Mouse (Mus musculus): ENCODE results near the gene Pacs2. TPM values are rescaled to one million over a fixed set of nuclear protein-coding genes. Genes with fewer than 3 reads are reported as not detected.
A peak's percentile ranks its signal among the peaks of the same experiment; 100 is the strongest.

Pacs2 gene
- 10 to 100 TPM; 32.6 to 36.9 (median 36.3) TPM for total RNA-seq (2022)

DNA sequence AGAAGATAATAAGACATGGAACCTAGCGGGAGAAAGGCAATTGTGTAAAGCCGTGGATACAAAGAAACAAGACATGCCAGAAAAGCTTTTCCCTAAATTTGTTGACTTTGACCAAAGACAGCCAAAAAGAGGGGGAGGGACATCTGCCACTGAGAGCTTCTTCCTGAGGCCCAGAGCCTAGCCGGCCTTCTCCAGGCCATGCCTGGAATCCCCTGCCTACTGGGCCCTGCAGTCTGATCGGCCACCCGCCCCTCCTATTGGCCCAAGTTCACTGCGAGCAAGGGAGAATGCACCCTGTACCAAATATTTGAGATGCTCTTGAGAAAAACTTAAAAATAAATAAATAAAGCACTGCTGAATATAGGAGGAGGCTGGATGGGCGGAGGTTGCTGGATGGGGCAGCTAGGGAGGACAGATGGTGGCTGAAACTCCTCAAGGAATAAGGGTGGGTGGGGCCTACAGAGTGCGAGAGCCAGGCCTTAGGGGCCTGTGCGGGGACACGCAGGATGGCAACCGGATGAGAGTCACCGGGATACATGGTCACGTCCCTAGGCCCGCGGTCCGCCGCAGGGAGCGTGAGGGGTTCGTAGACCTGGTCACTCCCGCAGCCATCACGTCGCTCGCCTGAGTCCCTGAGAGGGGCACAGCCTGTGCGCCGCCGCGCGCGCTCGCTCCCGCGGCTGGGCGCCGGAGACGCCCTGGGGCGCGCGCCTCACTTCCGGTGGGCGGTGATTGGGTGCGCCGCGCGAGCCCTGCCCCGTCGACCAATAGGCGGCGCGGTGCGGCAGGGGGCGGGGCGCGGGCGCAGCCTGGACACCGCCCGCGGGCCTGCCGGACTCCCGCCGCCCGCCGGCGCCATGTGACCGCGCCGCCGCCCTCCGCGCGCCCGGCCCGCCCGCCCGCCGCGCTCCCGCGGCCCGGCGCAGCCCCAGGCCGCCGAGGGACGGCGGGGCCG, at the start of gene Pacs2:
Gene Pacs2 (plus strand): TSS at position 905 of the 955 bp plus-strand sequence.
- DNase-seq (ENCODE audit: low spot score in 2 of 2): peak; percentile 91 to 95

DNA sequence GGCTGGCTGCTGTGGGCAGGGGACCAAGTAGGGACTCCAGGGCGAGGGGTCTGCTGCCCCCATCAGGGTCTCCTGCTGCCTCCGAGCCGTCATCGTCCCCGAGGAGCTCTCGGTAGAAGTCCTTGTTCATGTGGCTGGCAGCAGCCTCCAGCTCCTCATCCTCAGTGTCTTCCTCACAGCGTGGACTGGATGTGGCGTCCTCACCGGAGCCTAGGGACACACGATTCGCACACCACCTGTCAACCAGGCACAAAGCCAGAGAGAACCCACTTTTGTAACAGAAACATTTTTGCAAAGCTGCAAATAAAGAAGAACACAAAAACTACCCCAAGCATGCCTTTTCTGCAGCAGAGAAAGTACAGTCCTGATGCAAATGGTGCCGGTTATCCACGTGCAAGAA, 48.5 kb upstream of the Pacs2 start:
- no peak for DNase-seq (ENCODE audit: low spot score in 2 of 2)

DNA sequence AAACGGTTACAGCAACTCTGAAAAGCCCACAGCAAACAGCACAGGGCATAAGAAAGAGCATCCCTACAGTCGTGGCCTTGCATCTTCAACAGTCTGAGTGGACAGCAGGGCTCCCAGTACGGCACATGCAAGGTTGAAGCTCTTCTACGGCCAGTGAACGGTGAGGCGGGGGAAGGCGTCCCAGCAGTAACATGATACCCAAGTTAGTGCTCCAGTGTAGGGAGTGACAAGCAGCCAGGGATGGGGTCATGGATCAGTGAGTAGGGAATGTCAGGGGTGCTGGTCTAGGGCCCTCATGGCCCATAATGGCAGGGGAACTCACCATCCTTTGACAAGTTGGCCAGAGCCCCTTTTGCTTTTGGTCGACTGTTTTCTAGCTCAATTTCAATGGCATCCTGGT, 45.4 kb upstream of the Pacs2 start:
- no peak for DNase-seq (ENCODE audit: low spot score in 2 of 2)

DNA sequence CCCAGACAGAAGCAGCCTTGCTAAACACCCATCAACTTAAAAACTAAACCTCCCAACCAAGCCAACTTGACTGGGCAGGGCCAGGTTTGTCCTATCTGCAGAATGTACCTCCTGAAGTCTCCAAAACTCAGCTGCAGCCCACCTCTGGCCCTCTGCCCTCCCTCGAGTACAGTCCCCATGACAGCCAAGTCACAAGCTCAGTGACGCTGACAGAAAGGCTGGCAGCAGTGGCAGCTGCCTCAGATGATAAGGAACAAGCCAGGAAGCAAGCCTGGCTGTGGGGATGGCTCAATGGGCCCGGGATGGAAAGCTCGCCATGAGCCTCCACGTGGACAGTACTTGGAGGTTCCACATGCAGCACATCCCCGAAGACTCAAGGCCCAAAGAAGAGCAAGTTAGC, 44.7 kb upstream of the Pacs2 start:
- DNase-seq (ENCODE audit: low spot score in 2 of 2): no peak

DNA sequence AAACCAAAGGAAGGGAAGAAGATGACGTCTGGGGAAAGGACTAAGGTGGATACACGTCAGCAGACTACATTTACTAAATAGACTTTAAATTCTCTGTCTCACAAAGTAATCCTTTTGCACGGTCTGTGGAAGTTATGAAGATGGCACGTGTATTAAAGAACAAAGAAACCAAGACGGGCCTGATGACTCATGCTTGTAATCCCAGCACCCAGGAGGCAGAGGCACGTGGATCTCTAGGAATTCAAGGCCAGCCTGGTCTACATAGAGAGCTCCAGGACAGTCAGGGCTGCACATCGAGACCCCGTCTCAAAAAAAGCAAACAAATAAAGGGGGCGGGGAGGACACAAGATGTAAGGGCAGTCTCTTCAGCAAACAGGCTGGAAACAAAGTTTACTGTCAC, 39.6 kb upstream of the Pacs2 start:
- no peak for DNase-seq (ENCODE audit: low spot score in 2 of 2)

DNA sequence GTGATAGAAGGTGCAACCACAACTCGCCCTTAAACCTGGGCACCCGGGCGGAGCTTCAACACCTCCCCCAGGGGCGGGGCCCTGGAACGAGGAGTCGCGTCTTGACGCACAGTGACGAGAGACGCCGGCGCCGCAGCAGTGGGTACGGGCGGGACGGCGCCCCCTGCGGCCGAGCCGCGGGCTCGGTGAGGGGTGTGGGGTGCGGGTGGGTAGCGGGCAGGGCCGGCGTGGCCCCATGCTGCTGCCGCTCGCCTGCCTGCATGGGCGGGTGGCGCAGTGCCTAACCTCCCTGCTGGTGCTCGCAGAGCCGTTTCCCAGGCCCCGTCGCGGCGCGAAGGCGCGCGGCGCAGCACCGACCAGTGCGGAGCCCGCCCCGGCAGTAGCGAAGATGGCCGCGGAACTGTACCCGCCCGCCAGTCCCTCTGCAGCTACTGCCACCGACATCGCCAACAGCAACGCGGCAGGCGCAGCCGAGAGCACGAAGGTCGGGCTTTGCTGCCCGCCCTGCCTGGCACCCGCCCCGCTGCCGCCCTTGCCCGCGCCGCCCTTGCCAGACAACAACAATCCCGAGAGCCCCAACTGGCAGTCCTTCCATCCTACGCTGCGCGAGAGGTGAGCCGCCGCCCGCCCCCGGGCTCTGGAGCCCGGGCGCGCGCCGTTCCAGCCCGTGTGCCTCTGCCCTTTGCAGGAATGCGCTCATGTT, 37.8 kb upstream of the Pacs2 start, which contains the start of gene Btbd6:
Gene Btbd6 (plus strand): TSS at position 112 of the 703 bp plus-strand sequence.
- peak; percentile 81 for DNase-seq (ENCODE audit: low spot score in 2 of 2)

DNA sequence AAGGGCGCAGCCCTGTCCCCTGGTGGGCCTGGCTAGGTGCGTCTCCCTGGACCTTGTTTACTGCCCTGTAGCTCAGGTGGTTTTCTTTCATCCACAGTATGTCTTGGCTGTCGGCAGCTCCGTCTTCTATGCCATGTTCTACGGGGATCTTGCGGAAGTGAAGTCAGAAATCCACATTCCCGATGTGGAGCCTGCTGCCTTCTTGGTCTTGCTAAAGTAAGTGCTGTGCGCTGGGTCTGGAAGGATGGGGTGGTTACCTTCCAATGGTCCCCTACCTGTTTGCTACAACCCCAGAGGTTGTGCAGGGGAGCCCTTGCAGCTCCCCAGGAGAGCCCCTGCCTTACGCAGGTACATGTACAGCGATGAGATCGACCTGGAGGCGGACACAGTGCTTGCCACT, 37.2 kb upstream of the Pacs2 start:
- DNase-seq (ENCODE audit: low spot score in 2 of 2): no peak

DNA sequence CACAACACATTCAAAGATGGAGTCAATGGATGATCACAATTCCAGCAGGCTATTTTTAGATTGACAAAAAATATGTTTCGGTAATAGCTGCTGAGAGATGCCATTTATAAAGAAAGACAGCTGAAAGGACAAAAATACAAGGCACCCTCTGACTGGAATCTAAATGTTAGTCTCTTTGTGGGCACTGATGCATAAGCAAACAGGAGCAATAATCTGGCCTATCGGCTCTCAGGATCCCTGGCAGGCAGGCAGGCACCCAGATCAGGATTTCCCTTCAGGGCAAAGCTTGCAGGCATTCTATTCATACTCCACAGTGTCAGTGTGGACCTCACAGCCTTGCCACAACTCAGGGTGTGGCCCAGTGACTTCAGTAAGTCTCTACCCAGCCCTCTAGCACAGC, 32.3 kb upstream of the Pacs2 start:
- no peak for DNase-seq (ENCODE audit: low spot score in 2 of 2)

DNA sequence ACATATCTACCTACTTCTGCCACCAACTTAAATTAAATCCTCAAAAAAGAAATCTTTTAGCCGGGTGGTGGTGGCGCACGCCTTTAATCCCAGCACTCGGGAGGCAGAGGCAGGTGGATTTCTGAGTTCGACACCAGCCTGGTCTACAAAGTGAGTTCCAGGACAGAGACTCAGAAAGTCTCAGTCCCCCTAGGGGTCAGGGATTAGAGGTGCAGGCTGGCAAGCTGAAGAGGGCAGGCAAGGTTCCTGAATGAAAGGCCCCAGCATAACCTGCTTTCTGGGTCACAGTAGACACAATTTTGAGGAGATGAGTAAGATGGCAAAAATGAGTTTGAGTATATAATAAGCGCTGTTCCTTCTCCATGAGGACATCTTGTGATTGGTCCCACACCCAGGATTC, 29.0 kb upstream of the Pacs2 start:
- DNase-seq (ENCODE audit: low spot score in 2 of 2): no peak

DNA sequence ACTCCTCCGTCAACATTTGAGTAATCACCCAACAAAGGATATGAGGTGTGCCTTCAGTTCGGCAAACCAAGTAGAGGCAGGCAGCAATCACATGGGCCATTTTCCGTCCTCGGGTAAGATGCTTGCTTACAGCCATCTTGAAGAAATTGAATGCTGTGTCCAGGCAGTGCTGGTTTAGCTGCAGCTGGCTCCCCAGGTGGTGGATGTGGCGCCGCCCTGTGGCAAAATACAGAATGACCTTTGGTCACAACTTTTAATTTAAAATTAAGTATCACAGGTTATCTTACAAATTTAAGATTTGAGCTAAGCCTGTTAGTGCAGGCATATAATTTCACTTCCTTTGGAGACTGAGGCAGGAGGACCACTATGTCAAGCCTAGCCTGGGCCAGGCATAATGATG, 26.4 kb upstream of the Pacs2 start:
- no peak for DNase-seq (ENCODE audit: low spot score in 2 of 2)

DNA sequence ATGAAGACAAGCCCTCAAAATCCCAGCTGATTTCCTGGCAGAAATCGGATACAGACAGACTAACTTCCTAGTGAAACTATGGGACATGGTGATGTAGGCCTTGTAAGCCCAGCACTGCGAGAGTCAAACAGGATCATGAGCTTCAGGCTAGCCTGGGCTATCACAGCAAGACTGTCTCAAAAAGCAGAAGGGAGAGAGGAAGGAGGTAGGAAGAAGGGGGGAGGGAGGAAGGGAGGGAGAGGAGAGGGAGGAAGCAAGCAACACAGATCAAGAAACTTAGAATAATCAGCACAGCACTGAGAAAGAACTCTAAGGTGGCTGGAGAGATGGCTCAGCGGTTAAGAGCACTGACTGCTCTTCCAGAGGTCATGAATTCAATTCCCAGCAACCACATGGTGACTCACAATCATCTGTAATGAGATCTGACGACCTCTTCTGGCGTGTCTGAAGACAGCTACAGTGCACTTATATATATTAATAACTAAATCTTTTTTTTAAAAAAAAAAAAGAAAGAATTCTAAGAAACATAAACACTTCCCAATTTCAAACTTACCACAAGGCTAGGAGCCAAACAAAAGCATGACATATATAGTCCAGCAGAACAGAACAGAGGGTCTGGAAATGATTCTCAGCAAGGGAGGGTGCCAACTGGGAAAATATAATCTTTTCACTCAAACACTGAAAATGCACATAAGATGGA, 23.5 kb upstream of the Pacs2 start:
- no peak for DNase-seq (ENCODE audit: low spot score in 2 of 2)

DNA sequence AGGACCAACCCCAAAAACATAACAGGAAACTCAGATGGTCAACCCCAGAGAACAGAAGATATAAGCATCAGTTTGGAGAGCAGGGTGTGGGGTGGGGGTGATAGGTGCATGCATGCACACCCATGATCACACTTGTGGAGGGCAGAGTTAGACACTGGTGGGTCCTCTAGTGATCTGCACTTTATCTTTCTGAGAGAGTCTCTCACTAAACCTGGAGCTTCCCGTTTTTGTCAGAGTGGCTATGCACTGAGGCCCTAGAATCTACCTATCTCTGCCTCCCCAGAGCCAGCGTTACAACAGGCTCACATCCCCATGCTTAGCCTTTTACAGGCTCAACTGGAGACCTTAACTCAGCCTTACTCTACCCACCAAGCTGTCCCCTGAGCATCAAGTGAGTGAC, 22.9 kb upstream of the Pacs2 start:
- no peak for DNase-seq (ENCODE audit: low spot score in 2 of 2)

DNA sequence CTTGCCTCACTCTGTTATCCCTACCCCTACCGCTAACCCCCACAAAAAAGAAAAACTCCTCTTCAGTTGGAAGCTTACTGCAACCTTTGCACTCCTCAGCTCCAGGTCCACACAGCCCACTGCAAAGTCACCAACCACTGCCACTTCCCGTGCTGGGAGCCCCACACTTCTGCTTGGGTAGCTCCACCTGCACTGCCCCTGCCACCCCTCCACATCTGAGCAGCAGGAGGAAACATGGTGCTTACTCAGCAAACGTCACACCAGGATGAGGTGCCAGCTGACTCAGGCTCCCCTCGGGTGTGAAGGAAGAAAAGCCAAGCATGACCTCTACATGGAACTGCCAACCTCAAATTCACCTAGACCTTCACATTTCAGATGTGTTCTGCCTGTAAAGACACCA, 20.2 kb upstream of the Pacs2 start:
- DNase-seq (ENCODE audit: low spot score in 2 of 2): no peak

DNA sequence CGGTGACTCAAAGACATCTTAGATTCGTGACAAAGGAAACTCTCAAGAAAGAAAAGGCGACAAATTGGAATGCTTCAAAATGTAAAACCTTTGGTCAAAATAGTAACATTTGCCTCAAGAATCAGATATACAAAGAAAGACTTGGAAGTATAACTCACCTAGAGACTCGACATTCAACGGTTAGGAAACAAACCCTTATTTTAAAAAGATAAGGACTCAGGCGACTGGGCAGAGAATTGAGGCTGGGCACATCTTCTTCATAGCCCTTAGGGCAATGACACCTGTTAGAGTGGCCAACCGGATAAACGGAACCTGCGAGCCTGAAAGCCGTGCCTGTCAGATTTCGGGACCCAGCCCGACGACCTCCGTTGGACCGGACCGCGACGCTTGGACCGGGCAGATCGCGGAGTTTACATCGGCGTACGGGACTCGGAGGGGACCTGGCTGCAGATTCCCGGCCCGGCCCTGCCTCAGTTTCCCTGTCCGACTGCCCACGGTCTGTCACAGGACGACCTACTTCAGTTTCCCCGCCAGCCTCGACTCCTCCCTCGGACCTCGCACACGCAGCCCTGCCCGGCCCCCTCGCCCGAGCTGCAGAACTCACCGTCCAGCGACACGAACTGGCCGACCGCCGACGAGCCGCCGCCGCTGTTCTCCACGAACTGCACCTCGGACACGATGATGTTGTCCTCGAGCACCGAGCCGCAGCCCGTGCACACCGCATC, 14.6 kb upstream of the Pacs2 start:
- DNase-seq (ENCODE audit: low spot score in 2 of 2): peak in 1 of 2 experiments; percentile 27

DNA sequence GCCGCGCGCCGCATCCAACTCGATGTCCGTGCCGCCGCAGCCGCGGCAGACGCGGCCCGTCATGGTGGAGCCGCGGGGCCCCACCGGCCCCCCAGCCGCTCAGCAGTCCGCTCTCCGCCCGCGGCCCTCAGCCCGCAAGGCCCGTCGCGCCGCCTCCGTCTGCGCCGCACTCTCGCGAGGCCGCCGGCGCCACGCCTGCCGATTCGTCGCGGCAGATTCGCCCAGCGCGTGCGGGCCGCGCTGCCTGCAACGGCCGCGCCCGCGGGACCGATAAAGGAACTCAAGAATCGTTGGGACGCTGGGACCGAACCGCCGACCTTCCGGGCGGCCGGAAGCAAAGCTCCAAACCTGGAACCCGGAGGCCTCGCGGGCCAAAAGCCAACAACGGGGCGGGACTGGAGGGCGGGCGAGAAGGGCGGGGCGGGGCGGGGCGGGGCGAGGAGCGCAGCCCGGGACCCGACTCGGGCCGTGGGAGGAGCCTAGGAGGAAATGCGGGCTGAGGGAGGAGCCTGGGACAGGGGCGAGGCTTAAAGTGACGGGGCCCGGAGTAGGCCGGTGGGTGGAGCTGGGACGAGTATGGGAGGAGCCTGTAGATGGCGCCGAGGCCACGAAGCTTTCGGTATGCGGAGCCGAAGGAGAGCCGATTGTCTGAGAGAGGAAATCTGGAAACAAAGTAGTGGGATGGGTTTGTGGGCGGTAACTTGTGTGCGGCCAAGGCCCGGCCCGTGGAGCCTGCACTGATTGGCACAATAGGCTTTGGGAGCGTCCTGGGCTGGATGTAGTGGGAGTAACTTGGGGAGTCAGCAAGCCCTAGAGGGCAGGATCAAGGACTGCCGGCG, 13.8 kb upstream of the Pacs2 start, which contains the start of gene Brf1:
Gene Brf1 (minus strand): TSS at position 411 of the 839 bp plus-strand sequence.
- DNase-seq (ENCODE audit: low spot score in 2 of 2): peak; percentile 94 to 95

DNA sequence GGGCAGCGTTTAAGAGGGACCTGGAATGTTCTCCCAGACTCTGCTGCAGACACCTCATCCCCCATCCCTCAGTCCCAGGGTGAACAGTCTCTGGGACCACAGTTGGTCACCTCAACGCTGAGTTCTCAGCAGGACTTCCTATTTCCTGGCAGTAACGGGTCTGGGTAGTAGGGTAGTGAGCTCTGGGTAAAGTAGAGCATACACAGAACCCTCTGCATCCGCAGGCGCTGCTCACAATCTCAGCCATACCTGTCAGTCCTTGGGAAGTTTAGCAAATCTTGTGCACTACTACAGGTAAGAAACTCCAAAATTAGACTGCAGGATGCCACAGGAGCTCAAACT, 13.2 kb upstream of the Pacs2 start:
- no peak for DNase-seq (ENCODE audit: low spot score in 2 of 2)

DNA sequence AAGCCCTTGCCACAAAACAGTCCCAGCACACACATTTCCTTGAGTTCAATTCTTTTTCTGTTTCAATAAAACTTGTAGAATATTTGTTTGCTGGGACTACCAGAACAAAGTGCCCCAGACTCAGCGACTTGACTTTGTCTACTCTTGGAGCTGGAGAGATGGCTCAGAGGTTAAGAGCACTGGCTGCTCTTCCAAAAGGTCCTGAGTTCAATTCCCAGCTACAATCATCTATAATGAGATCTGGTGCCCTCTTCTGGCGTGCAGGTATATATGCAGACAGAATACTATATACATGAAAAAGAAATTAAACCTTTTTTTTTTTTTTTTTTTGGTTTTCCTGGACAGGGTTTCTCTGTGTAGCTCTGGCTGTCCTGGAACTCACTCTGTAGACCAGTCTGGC, 11.6 kb upstream of the Pacs2 start:
- no peak for DNase-seq (ENCODE audit: low spot score in 2 of 2)

DNA sequence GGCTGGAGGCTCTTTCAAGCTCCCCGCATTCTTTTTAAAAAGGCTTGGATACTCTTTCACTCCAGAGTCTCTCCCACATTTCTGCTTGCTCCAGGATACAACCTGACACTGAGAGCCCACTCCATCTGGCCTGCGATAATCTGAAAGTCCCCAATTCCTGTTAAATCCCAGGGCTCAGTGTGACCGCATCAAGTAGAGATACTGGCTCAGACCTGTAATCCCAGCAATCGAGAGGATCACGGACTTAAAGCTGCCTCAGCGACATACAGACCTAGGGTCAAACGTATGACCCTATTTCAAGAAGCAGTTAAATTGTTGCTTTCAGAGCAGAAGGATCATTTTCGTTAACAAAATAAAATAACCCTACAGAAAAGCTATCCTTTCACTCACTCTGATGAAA, 10.3 kb upstream of the Pacs2 start:
- DNase-seq (ENCODE audit: low spot score in 2 of 2): no peak

DNA sequence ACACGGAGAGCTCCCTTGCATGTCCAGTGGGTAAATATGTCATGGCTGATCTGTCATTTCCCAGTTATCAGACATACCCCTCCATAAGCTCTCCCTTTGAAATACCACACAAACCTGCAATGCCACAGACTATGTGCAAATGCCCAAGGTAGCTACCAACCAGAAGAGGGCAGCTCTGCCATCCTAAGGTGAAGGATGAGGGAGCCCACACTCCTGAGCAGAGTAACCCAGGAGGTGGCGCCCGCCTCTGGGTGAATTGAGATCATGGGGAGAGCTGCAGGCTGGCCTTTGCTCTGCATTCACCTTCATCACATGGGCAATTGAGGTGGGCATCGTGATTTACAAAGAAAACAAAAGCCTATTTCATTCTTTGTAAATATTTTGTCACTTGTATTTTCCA, 9.3 kb upstream of the Pacs2 start:
- DNase-seq (ENCODE audit: low spot score in 2 of 2): peak; percentile 45 to 48

DNA sequence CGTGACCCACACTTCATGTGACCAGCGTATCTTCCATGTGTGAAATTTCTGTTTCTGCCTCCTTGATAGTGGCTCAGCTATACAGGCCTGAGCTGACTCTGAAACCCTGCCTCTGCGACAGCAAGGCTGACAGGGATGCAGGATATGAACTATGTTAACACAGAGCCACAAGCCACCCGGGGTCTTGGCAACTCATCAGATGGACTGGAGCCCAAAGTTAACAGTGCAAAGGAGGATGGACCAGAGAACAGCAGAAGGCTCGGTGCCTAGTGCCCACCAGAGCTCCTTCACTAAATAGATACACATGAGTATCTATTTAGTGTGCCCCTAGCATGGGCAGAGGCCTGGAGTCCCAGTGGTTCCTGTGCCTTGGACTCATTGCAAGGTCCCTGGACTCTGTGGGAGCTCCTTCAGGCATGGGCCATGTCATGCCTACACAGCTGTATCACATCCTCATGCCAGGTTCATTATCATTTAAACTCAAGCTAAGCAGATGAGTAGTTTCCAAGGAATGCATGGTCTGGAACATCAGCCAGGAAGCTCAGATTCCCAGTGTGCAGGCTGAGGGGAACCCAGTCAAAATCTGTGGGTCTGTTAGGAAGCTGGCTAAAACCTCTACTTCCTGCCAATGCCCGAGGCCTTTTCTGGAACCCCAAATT, 2.5 kb upstream of the Pacs2 start:
- DNase-seq (ENCODE audit: low spot score in 2 of 2): no peak

All from gastrocnemius, adult 8-10 months (tissue).